Mouse (Mus musculus) liver, postnatal 0 days (tissue): Measurements from ENCODE around the gene Mog. TPM values are rescaled to one million over a fixed set of nuclear protein-coding genes. Genes with fewer than 3 reads are reported as not detected.

Source experiments
- ATAC-seq: fragments of 200-750 bp; cut with Nextera tagmentation; 2 replicates; pipeline ENCODE4 v1.8.0; 2017; ENCODE audit warnings: mild to moderate bottlenecking, moderate library complexity
- DNase-seq: peaks from one replicate; pipeline ENCODE4 v3.0.0-alpha.2; 2016
- H3K27ac ChIP-seq: fragments of 300-500 bp; sonication (generic); 2 replicates; pipeline ENCODE4 v1.5.1; 2014; ENCODE audit warnings: antibody characterized with exemption, moderate library complexity, mild to moderate bottlenecking, low read depth
- H3K27me3 ChIP-seq: fragments of 300-500 bp; sonication (generic); 2 replicates; pipeline ENCODE4 v1.6.1; 2014; ENCODE audit warnings: low read length, control low read depth, mixed read lengths; ENCODE audit not compliant: insufficient read depth
- H3K36me3 ChIP-seq: fragments of 300-500 bp; sonication (generic); replicated peaks from 2 replicates; pipeline ENCODE4 v1.6.1; 2014; ENCODE audit warnings: mild to moderate bottlenecking, control low read depth, low read length, moderate library complexity, mixed read lengths; ENCODE audit not compliant: insufficient read depth
- H3K4me1 ChIP-seq: fragments of 300-500 bp; sonication (generic); 2 replicates; pipeline ENCODE4 v1.6.1; 2014; ENCODE audit warnings: antibody characterized with exemption, mild to moderate bottlenecking, control low read depth; ENCODE audit not compliant: insufficient read depth
- H3K4me2 ChIP-seq: fragments of 300-500 bp; sonication (generic); 2 replicates; pipeline ENCODE4 v1.6.1; 2014; ENCODE audit warnings: low read depth, mild to moderate bottlenecking, low read length, moderate library complexity, mixed read lengths
- H3K4me3 ChIP-seq: fragments of 300-500 bp; sonication (generic); 2 replicates; pipeline ENCODE4 v1.5.1; 2014; ENCODE audit warnings: low read depth, low read length
- H3K9ac ChIP-seq: fragments of 300-500 bp; sonication (generic); replicated peaks from 2 replicates; pipeline ENCODE4 v1.6.1; 2014; ENCODE audit warnings: mild to moderate bottlenecking, moderate library complexity
- H3K9me3 ChIP-seq: fragments of 300-500 bp; sonication (generic); 2 replicates; pipeline ENCODE4 v1.6.1; 2016; ENCODE audit warnings: mild to moderate bottlenecking, control low read depth, low read length, mixed read lengths
- CTCF ChIP-seq: sonication (generic); IDR thresholded peaks from 2 replicates; pipeline ENCODE4 v1.5.1; 2016; ENCODE audit warnings: antibody characterized with exemption, low read depth
- EP300 ChIP-seq: IDR thresholded peaks from 2 replicates; pipeline ENCODE4 v1.6.1; 2016; ENCODE audit warnings: antibody characterized with exemption, low read depth, mild to moderate bottlenecking
- WGBS: fragments of 180-500 bp; shearing (Covaris S2); extraction: QIAGEN DNeasy Blood & Tissue Kit; methylation state at CpG from one replicate; pipeline ENCODE4 v1.1.7; 2014; ENCODE audit not compliant: insufficient replicate concordance; 5-methylcytosine and 5-hydroxymethylcytosine counted together
- polyA plus RNA-seq: library from polyadenylated mRNA; unstranded; fragments of >200 nt; fragmentation: Nextera tagmentation; extraction: Ambion mirVana; gene quantifications from 2 replicates; pipeline ENCODE4 v1.2.1, GENCODE M21; 2015

Mog gene
- not detected in 2 replicates for polyA plus RNA-seq

- H3K4me3 ChIP-seq = no peak within 1 kb of the TSS
- no peak within 1 kb of the TSS for H3K9ac ChIP-seq
- H3K4me1 ChIP-seq = no peaks in the 10 kb centered on the region
- ATAC-seq = no peak
- H3K36me3 ChIP-seq = no peaks in the 10 kb centered on the region
- no peak for TF ChIP-seq CTCF
- TF ChIP-seq EP300 = no peak
- no peak within 1 kb of the TSS for H3K4me2 ChIP-seq
- DNase-seq = no peak
- 62% methylated on average over 9 of the region's 9 CpGs for WGBS
- H3K9me3 ChIP-seq = no peaks in the 10 kb centered on the region
- no peaks in the 10 kb centered on the region for H3K27me3 ChIP-seq
- H3K27ac ChIP-seq = no peak within 1 kb of the TSS
Observed at GRCm38 (mm10) chr17:37022628-37023576, at the start of gene Mog. Gene Mog, minus strand, starts transcription at chr17:37023398.

GRCm38 (mm10) chr17:37072730-37073276, 49.6 kb upstream of the Mog start:
- Histone ChIP-seq H3K4me2 (no peak overlapping the region), H3K4me3 (no peak overlapping the region), H3K9me3 (no peaks in the 10 kb centered on the region), H3K4me1 (no peaks in the 10 kb centered on the region), H3K27ac (no peak overlapping the region), H3K9ac (no peak overlapping the region), H3K27me3 (no peaks in the 10 kb centered on the region), H3K36me3 (no peaks in the 10 kb centered on the region)
- TF ChIP-seq CTCF = no peak
- no peak for TF ChIP-seq EP300
- WGBS = 61% methylated on average over 11 of the region's 11 CpGs
- DNase-seq (no peak), ATAC-seq (no peak)

GRCm38 (mm10) chr17:37072080-37072729, 49.0 kb upstream of the Mog start:
- Histone ChIP-seq H3K27me3 (no peaks in the 10 kb centered on the region), H3K9me3 (no peaks in the 10 kb centered on the region), H3K4me2 (no peak overlapping the region), H3K4me3 (no peak overlapping the region), H3K4me1 (no peaks in the 10 kb centered on the region), H3K27ac (no peak overlapping the region), H3K36me3 (no peaks in the 10 kb centered on the region), H3K9ac (no peak overlapping the region)
- ATAC-seq = no peak
- DNase-seq = no peak
- TF ChIP-seq CTCF = no peak
- no peak for TF ChIP-seq EP300
- WGBS = 79% methylated on average over 12 of the region's 12 CpGs

- Histone ChIP-seq H3K4me2 (no peak overlapping the region), H3K4me3 (no peak overlapping the region), H3K36me3 (no peaks in the 10 kb centered on the region), H3K9ac (no peak overlapping the region), H3K9me3 (no peaks in the 10 kb centered on the region), H3K27me3 (no peaks in the 10 kb centered on the region), H3K4me1 (no peaks in the 10 kb centered on the region), H3K27ac (no peak overlapping the region)
- WGBS = 69% methylated on average over 8 of the region's 8 CpGs
- ATAC-seq = no peak
- no peak for DNase-seq
- TF ChIP-seq CTCF (no peak), EP300 (no peak)
Observed at GRCm38 (mm10) chr17:37070121-37070520, 46.9 kb upstream of the Mog start.

GRCm38 (mm10) chr17:37067861-37068260, 44.7 kb upstream of the Mog start:
- Histone ChIP-seq H3K4me3 (no peak overlapping the region), H3K27ac (no peak overlapping the region), H3K9ac (no peak overlapping the region), H3K27me3 (no peaks in the 10 kb centered on the region), H3K4me2 (no peak overlapping the region), H3K4me1 (no peaks in the 10 kb centered on the region), H3K36me3 (no peaks in the 10 kb centered on the region), H3K9me3 (no peaks in the 10 kb centered on the region)
- no peak for ATAC-seq
- TF ChIP-seq EP300 = no peak
- TF ChIP-seq CTCF = no peak
- no peak for DNase-seq
- 59% methylated on average over 1 of the region's 1 CpGs for WGBS

- Histone ChIP-seq H3K4me2 (no peak overlapping the region), H3K36me3 (no peaks in the 10 kb centered on the region), H3K9ac (no peak overlapping the region), H3K4me3 (no peak overlapping the region), H3K9me3 (no peaks in the 10 kb centered on the region), H3K27me3 (no peaks in the 10 kb centered on the region), H3K27ac (no peak overlapping the region), H3K4me1 (no peaks in the 10 kb centered on the region)
- WGBS = 73% methylated on average over 2 of the region's 2 CpGs
- no peak for ATAC-seq
- TF ChIP-seq CTCF = no peak
- TF ChIP-seq EP300 = no peak
- no peak for DNase-seq
Observed at GRCm38 (mm10) chr17:37065993-37066392, 42.8 kb upstream of the Mog start.
